Mouse (Mus musculus) olfactory bulb, adult 2 months (tissue): Measurements from ENCODE around the gene St13.

Experiments
- CTCF ChIP-seq: fragments of 200-500 bp; IDR thresholded peaks from 2 replicates; pipeline ENCODE4 v1.5.1; 2012; ENCODE audit warnings: low read depth, mild to moderate bottlenecking, low read length, moderate library complexity; ENCODE audit not compliant: insufficient read depth
- POLR2A ChIP-seq: fragments of 200-500 bp; IDR thresholded peaks from 2 replicates; pipeline ENCODE4 v1.6.1; 2012; ENCODE audit warnings: mild to moderate bottlenecking, low read depth, low read length, moderate library complexity; ENCODE audit not compliant: insufficient read depth

GRCm38 (mm10) chr15:81374621-81375020, 25.3 kb downstream of the St13 start:
- no peak for TF ChIP-seq CTCF
- no peak for TF ChIP-seq POLR2A
